Mouse (Mus musculus) E14TG2a.4 (cell line): ENCODE data around the gene Prss16.

ENCODE experiments used
- CTCF ChIP-seq: conservative IDR thresholded peaks from 2 replicates; pipeline ENCODE4 v1.5.1; 2014; ENCODE audit warnings: low read length
- NANOG ChIP-seq: IDR thresholded peaks from 2 replicates; pipeline ENCODE4 v1.6.1; 2014; ENCODE audit warnings: borderline replicate concordance, low read length, mixed read lengths
- POU5F1 ChIP-seq: IDR thresholded peaks from 2 replicates; pipeline ENCODE4 v1.6.1; 2014; ENCODE audit warnings: low read length, borderline replicate concordance

- TF ChIP-seq CTCF = no peak
- TF ChIP-seq NANOG = no peak
- no peak for TF ChIP-seq POU5F1
Observed at GRCm38 (mm10) chr13:22039364-22039763, 29.8 kb upstream of the Prss16 start.
